Mouse (Mus musculus) stomach, postnatal 0 days (tissue): Measurements from ENCODE around the gene Ptpn22. TPM values are rescaled to one million over a fixed set of nuclear protein-coding genes. Genes with fewer than 3 reads are reported as not detected.
"Not testable (repeated sequence)": the region's sequence is repeated elsewhere in the genome, so short reads cannot be mapped to it uniquely, and the experiment has no call there.

ENCODE experiments used
- ATAC-seq: fragments of 200-750 bp; cut with Nextera tagmentation; 2 replicates; pipeline ENCODE4 v1.8.0; 2017; ENCODE audit not compliant: low FRiP score, low TSS enrichment
- DNase-seq: peaks from one replicate; pipeline ENCODE4 v3.0.0-alpha.2; 2016; ENCODE audit warnings: low spot score
- H3K27ac ChIP-seq: fragments of 300-500 bp; sonication (generic); replicated peaks from 2 replicates; pipeline ENCODE4 v1.5.1; 2014; ENCODE audit warnings: mild to moderate bottlenecking, control low read depth
- H3K27me3 ChIP-seq: fragments of 300-500 bp; sonication (generic); 2 replicates; pipeline ENCODE4 v1.6.1; 2014; ENCODE audit warnings: low read length; ENCODE audit not compliant: control insufficient read depth, insufficient read depth
- H3K36me3 ChIP-seq: fragments of 300-500 bp; sonication (generic); 2 replicates; pipeline ENCODE4 v1.6.1; 2014; ENCODE audit warnings: low read length, mixed read lengths; ENCODE audit not compliant: control insufficient read depth, insufficient read depth
- H3K4me1 ChIP-seq: fragments of 300-500 bp; sonication (generic); replicated peaks from 2 replicates; pipeline ENCODE4 v1.6.1; 2014; ENCODE audit warnings: antibody characterized with exemption; ENCODE audit not compliant: control insufficient read depth, insufficient read depth
- H3K4me2 ChIP-seq: fragments of 300-500 bp; sonication (generic); replicated peaks from 2 replicates; pipeline ENCODE4 v1.6.1; 2014; ENCODE audit warnings: low read depth, mild to moderate bottlenecking, control low read depth, moderate library complexity
- H3K4me3 ChIP-seq: fragments of 300-500 bp; sonication (generic); 2 replicates; pipeline ENCODE4 v1.5.1; 2014; ENCODE audit warnings: low read depth, low read length, control low read depth
- H3K9ac ChIP-seq: fragments of 300-500 bp; sonication (generic); 2 replicates; pipeline ENCODE4 v1.6.1; 2014; ENCODE audit warnings: mild to moderate bottlenecking, low read length, control low read depth, mixed read lengths
- H3K9me3 ChIP-seq: fragments of 300-500 bp; sonication (generic); 2 replicates; pipeline ENCODE4 v1.6.1; 2016; ENCODE audit warnings: low read length; ENCODE audit not compliant: control insufficient read depth
- CTCF ChIP-seq: IDR thresholded peaks from 2 replicates; pipeline ENCODE4 v1.5.1; 2016; ENCODE audit warnings: antibody characterized with exemption, low read depth, mild to moderate bottlenecking, moderate library complexity
- EP300 ChIP-seq: optimal IDR thresholded peaks from 2 replicates; pipeline ENCODE3; 2016; ENCODE audit warnings: antibody characterized with exemption
- WGBS: fragments of 180-500 bp; shearing (Covaris S2); extraction: QIAGEN DNeasy Blood & Tissue Kit; methylation state at CpG from one replicate; pipeline ENCODE4 v1.1.7; 2014; 5-methylcytosine and 5-hydroxymethylcytosine counted together
- polyA plus RNA-seq: library from polyadenylated mRNA; unstranded; fragments of >200 nt; fragmentation: Nextera tagmentation; extraction: Ambion mirVana; gene quantifications from 2 replicates; pipeline ENCODE4 v1.2.1, GENCODE M21; 2015

Gene Ptpn22
- polyA plus RNA-seq, 1 experiment from 2014 or later = 0.59 TPM

DNA sequence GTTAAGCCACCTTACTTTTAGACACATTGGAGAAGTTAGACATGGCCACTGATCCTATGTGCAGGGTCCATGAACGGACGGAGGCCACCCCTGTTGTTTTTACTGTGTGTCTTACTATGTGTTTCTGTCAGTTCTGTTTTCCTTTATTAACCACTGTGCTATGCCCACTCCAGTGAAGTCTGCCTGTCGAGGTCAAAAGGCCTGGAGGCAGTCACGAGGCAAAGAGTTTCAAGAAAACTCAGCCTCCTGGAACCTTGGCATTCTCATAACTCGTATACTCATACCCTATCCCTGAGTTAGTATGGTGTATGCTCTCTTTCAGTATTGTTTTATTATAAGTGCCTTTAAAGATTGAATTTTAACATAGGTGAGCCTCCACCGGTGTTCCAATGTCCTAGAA, 19.9 kb upstream of the Ptpn22 start:
- H3K4me3 ChIP-seq = no peak overlapping the region
- TF ChIP-seq EP300 = no peak
- DNase-seq = no peak
- H3K9ac ChIP-seq = no peak overlapping the region
- H3K9me3 ChIP-seq = no peaks in the 10 kb centered on the region
- 90% methylated on average over 6 of the region's 6 CpGs for WGBS
- no peaks in the 10 kb centered on the region for H3K4me1 ChIP-seq
- ATAC-seq = no peak
- no peak overlapping the region for H3K4me2 ChIP-seq
- no peaks in the 10 kb centered on the region for H3K36me3 ChIP-seq
- H3K27me3 ChIP-seq = no peaks in the 10 kb centered on the region
- no peak overlapping the region for H3K27ac ChIP-seq

GRCm38 (mm10) chr3:103840195-103840594, 19.4 kb upstream of the Ptpn22 start:
- not testable (repeated sequence) for H3K4me2 ChIP-seq, H3K9ac ChIP-seq, H3K9me3 ChIP-seq, H3K36me3 ChIP-seq, H3K4me1 ChIP-seq, ATAC-seq, H3K4me3 ChIP-seq, H3K27me3 ChIP-seq, DNase-seq, H3K27ac ChIP-seq
- WGBS = 84% methylated on average over 3 of the region's 3 CpGs

- not testable (repeated sequence) for H3K27ac ChIP-seq, H3K9me3 ChIP-seq, H3K9ac ChIP-seq, H3K27me3 ChIP-seq, H3K36me3 ChIP-seq, H3K4me3 ChIP-seq, H3K4me1 ChIP-seq, DNase-seq, H3K4me2 ChIP-seq, ATAC-seq
- 91% methylated on average over 7 of the region's 7 CpGs for WGBS
Measured at GRCm38 (mm10) chr3:103840946-103841345, 18.6 kb upstream of the Ptpn22 start.

DNA sequence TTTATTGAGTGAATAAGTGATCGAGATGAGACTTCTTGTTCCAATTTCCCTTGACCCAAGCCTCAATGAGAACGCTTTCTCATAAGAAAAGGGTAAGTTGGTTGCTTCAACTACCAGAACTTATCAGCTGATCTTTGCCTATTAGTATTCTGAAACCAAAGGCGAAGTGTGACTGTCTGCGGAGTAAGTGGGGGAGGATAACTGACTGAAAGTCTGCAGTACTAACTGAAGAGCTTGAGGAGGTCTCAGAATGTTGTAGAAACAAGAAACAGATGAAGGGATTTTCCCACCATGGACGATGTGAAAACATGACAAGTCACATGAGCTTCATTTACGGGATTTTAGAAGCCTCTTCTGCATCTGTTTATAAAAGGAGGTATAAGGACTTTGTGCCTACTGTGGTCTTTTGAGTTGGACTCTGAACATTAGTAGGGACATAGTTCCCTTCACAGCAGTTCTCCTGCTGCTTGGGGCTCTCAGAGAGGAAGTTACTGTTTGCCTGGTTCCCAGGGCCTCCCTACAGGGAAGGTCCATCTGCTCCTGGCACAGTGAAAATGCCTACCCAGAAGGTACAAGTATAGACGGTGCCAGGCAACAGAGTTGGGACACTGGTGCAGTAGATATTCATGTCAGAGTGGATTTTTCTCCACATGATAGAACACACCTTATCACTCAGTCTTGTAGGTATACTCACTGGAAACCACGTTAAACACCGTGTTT, 8.8 kb upstream of the Ptpn22 start:
- Histone ChIP-seq H3K27ac (no peak overlapping the region), H3K9ac (no peak overlapping the region), H3K9me3 (no peaks in the 10 kb centered on the region), H3K4me2 (no peak overlapping the region), H3K36me3 (no peaks in the 10 kb centered on the region), H3K4me3 (no peak overlapping the region), H3K27me3 (no peaks in the 10 kb centered on the region), H3K4me1 (no peaks in the 10 kb centered on the region)
- WGBS = 69% methylated on average over 9 of the region's 9 CpGs
- TF ChIP-seq CTCF (no peak), EP300 (no peak)
- no peak for DNase-seq
- ATAC-seq = no peak

DNA sequence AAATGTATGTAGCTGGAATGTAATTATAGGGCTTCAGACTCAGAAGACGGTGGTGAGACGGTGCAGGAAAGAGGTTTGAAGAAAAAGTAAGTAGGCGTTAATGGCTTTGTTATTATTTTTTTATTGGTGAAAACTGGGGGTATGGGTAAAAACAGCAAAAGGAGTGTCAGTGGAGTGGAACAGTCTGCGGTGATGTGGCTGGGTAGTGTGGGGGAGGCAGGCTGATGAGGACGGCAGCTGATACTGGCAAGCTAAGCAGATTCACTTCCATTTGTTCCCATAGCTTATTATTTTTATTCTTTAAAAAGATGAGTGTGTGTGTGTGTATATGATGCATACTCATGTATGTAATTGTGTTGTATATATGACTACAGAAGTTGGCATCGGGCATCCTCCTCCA, 8.1 kb upstream of the Ptpn22 start:
- no peaks in the 10 kb centered on the region for H3K27me3 ChIP-seq
- no peak overlapping the region for H3K4me2 ChIP-seq
- no peak overlapping the region for H3K27ac ChIP-seq
- no peak overlapping the region for H3K9ac ChIP-seq
- DNase-seq (no peak), ATAC-seq (no peak)
- TF ChIP-seq EP300 (no peak), CTCF (no peak)
- no peaks in the 10 kb centered on the region for H3K4me1 ChIP-seq
- no peaks in the 10 kb centered on the region for H3K9me3 ChIP-seq
- no peak overlapping the region for H3K4me3 ChIP-seq
- 88% methylated on average over 6 of the region's 6 CpGs for WGBS
- H3K36me3 ChIP-seq = no peaks in the 10 kb centered on the region

DNA sequence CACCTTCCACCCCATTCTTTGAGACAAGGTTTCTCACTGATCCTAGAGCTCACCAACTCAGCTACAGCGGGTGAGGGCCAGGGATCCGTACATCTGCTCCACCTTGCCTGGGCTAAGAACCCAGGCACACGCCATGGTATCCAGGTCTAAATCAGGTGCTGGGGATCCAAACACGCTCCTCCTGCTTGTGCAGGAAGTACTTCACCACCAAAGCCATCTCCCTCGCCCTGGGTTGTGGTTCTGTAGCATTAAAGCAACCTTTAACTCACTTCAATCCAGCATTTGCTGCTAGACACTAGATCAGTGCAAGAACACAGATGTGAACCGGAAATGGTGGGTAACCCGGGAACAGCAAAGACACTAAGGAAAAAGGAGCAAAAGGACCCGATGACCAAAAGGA, 7.7 kb upstream of the Ptpn22 start:
- Histone ChIP-seq H3K36me3 (no peaks in the 10 kb centered on the region), H3K9ac (no peak overlapping the region), H3K27me3 (no peaks in the 10 kb centered on the region), H3K9me3 (no peaks in the 10 kb centered on the region), H3K4me1 (no peaks in the 10 kb centered on the region), H3K4me2 (no peak overlapping the region), H3K4me3 (no peak overlapping the region), H3K27ac (no peak overlapping the region)
- DNase-seq (no peak), ATAC-seq (no peak)
- 76% methylated on average over 8 of the region's 8 CpGs for WGBS
- TF ChIP-seq EP300 = no peak
- no peak for TF ChIP-seq CTCF
